Mouse (Mus musculus): ENCODE measurements around the gene Hagh.

GRCm38 (mm10) chr17:24898041-24898854 lies 58.3 kb downstream of the Hagh start:
- TF ChIP-seq POLR2A (IDR thresholded peaks at IDR 0.05; ENCODE audit: borderline replicate concordance, extremely low read depth, insufficient read depth, insufficient read length, poor library complexity, severe bottlenecking) (no peak), CTCF (IDR thresholded peaks at IDR 0.05; ENCODE audit: borderline replicate concordance, extremely low read depth, insufficient read depth, insufficient read length) (no peak)
